In the genomic region with DNA sequence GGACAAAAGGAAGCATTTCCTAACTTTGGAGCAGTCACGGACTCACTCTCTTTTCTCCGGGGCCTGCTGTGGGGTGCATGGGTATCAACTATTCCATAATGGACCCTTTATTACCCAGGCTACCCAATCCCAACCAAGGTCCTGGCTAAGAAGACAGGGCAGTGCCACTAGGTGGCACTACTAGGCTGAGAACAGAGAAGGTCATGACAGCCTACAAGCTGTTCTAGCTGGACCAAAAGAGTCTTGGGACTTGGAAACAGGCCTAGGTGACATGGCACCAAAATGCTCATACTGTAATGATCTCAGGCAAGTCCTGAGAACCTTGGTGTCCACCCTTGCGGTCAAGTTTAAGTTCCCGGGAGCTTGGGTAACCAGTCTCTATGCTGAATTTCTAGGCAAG, we compare ENCODE assay signal across 8 mouse cellular contexts. TPM values are rescaled to one million over a fixed set of nuclear protein-coding genes. Genes with fewer than 3 reads are reported as not detected.
A peak's percentile ranks its signal among the peaks of the same experiment; 100 is the strongest.
DNase-seq lines count a peak whose midpoint lies in the region; ATAC-seq and TF ChIP-seq lines count a peak whose summit lies in the region.
"Had no signal": no experiment of that assay in that cellular context is flagged by ENCODE, and none has a peak within 500 bp of the region (broad histone marks: within the 10 kb centered on the region; RNA-seq: fewer than 3 reads in every experiment).

No protein-coding gene starts in this region.

- H3K4me3 ChIP-seq in hindbrain, embryonic 14.5 days (replicated peaks; ENCODE audit: low read length) = no peak overlapping the region
- no peak overlapping the region for H3K4me3 ChIP-seq in small intestine, adult 2 months (ENCODE audit: low read depth, low read length)
- H3K4me3 ChIP-seq: stomach, embryonic 15.5 days had no signal

- no peak; the same call in 1 of the 2 replicates for TF ChIP-seq POLR2A in small intestine, adult 2 months (IDR thresholded peaks at IDR 0.05; ENCODE audit: low read depth, low read length)

- H3K9ac ChIP-seq in hindbrain, embryonic 14.5 days = peak overlapping the region; percentile 89; the same call in 1 of the 2 replicates
- H3K9ac ChIP-seq: stomach, embryonic 15.5 days had no signal

- peak; percentile 64; the same call in 1 of the 2 replicates for TF ChIP-seq CTCF in small intestine, adult 2 months (IDR thresholded peaks at IDR 0.05; ENCODE audit: extremely low read depth, insufficient read length, insufficient replicate concordance, low read depth, low read length)

- peaks cover 28% of the 10 kb centered on the region for H3K4me1 ChIP-seq in hindbrain, embryonic 14.5 days (replicated peaks; ENCODE audit: control insufficient read depth, insufficient read depth, low read length)
- H3K4me1 ChIP-seq in small intestine, adult 2 months (ENCODE audit: control insufficient read depth, insufficient read depth, insufficient read length, low read length) = peaks cover 4% of the 10 kb centered on the region

- no peak for ATAC-seq in hindbrain, embryonic 14.5 days (ENCODE audit: low FRiP score)

- peaks cover 5% of the 10 kb centered on the region; the same call in 1 of the 2 replicates for H3K36me3 ChIP-seq in hindbrain, embryonic 14.5 days (replicated peaks; ENCODE audit: control insufficient read depth, insufficient read depth)
- no peaks in the 10 kb centered on the region for H3K36me3 ChIP-seq in small intestine, adult 2 months (ENCODE audit: control insufficient read depth, insufficient read depth, low read length)
- H3K36me3 ChIP-seq: stomach, embryonic 15.5 days had no signal

- H3K9me3 ChIP-seq in hindbrain, embryonic 14.5 days (ENCODE audit: control insufficient read depth, low read length) = no peaks in the 10 kb centered on the region
- H3K9me3 ChIP-seq: stomach, embryonic 15.5 days had no signal

- 64% methylated on average over 4 of the region's 4 CpGs for WGBS in hindbrain, embryonic 14.5 days
- 46% methylated on average over 4 of the region's 4 CpGs for WGBS in small intestine, adult 2 months

- H3K27me3 ChIP-seq in hindbrain, embryonic 14.5 days (ENCODE audit: control insufficient read depth, insufficient read depth, low read length) = no peaks in the 10 kb centered on the region
- no peaks in the 10 kb centered on the region for H3K27me3 ChIP-seq in small intestine, adult 2 months (ENCODE audit: control insufficient read depth, insufficient read depth, low read length)

- H3K27ac ChIP-seq in hindbrain, embryonic 14.5 days = no peak overlapping the region
- H3K27ac ChIP-seq in small intestine, adult 2 months (ENCODE audit: insufficient read depth, low read depth, low read length) = no peak overlapping the region
- H3K27ac ChIP-seq: stomach, embryonic 15.5 days had no signal

- peak overlapping the region; percentile 75 for H3K4me2 ChIP-seq in hindbrain, embryonic 14.5 days (replicated peaks)
- H3K4me2 ChIP-seq: stomach, embryonic 15.5 days had no signal

- peak; percentile 65 for DNase-seq in testis, postnatal 10 days (ENCODE audit: low spot score)
- DNase-seq in testis, postnatal 14 days (ENCODE audit: low spot score) = no peak
- DNase-seq in adipocyte (ENCODE audit: low spot score) = peak; percentile 86
- DNase-seq in embryo, embryonic 11 days = peak; percentile 62
- DNase-seq in hindbrain, embryonic 14.5 days (ENCODE audit: low spot score) = no peak
- DNase-seq in lung, postnatal 25 days (ENCODE audit: low spot score) = peak; percentile 66

RNA-seq across cellular contexts. Expression of gene Acss2, which starts 5.3 kb away (rescaled TPM):
- polyA plus RNA-seq in hindbrain, embryonic 14.5 days (2014; fragmentation: Nextera tagmentation; extraction: Ambion mirVana) = 25.3 and 28.5 TPM in 2 replicates
- polyA plus RNA-seq in small intestine, adult 2 months (2012; rRNA removed) = 9.1 and 18.8 TPM in 2 replicates

RNA-seq across cellular contexts. Expression of gene Ggt7, which starts 5.6 kb away (rescaled TPM):
- 39.9 and 48.5 TPM in 2 replicates for polyA plus RNA-seq in hindbrain, embryonic 14.5 days (2014; fragmentation: Nextera tagmentation; extraction: Ambion mirVana)
- 4.7 and 7.0 TPM in 2 replicates for polyA plus RNA-seq in small intestine, adult 2 months (2012; rRNA removed)

RNA-seq across cellular contexts. Expression of gene Ncoa6, which starts 38.8 kb away (rescaled TPM):
- 32.0 and 33.0 TPM in 2 replicates for polyA plus RNA-seq in hindbrain, embryonic 14.5 days (2014; fragmentation: Nextera tagmentation; extraction: Ambion mirVana)
- 14.5 and 57.0 TPM in 2 replicates for polyA plus RNA-seq in small intestine, adult 2 months (2012; rRNA removed)

Comparison
In these comparisons a context has a peak if more than half of its experiments do, and no peak if none do; other contexts are left out.
1. DNase-seq: peak in testis, postnatal 10 days (single experiment), adipocyte (single experiment), embryo, embryonic 11 days (single experiment) and lung, postnatal 25 days (single experiment); none in testis, postnatal 14 days (single experiment) and hindbrain, embryonic 14.5 days (single experiment).